Mouse (Mus musculus): ENCODE measurements around the gene Armc3.

- no peak for TF ChIP-seq EP300 (IDR thresholded peaks at IDR 0.05; ENCODE audit: low read depth)
- TF ChIP-seq CTCF (IDR thresholded peaks at IDR 0.05; ENCODE audit: low read depth), result no peak
These were observed 81.2 kb downstream of the Armc3 start for GRCm38 (mm10) chr2:19280331-19280730.
